Mouse (Mus musculus): Measurements from ENCODE around the gene Asb4. TPM values are rescaled to one million over a fixed set of nuclear protein-coding genes. Genes with fewer than 3 reads are reported as not detected.
A peak's percentile ranks its signal among the peaks of the same experiment; 100 is the strongest.
"Not testable (repeated sequence)": the region's sequence is repeated elsewhere in the genome, so short reads cannot be mapped to it uniquely, and the experiment has no call there.

Gene Asb4
- polyA plus RNA-seq (2016; fragmentation: Nextera tagmentation; extraction: Ambion mirVana) = 23.0 and 25.3 TPM in 2 replicates

- DNase-seq (ENCODE audit: extremely low spot score, low spot score) = peak; percentile 78
- Histone ChIP-seq H3K9me3 (no peaks in the 10 kb centered on the region), H3K27ac (peak within 1 kb of the TSS; percentile 93), H3K4me3 (peak within 1 kb of the TSS; percentile 44), H3K4me1 (peaks cover 74% of the 10 kb centered on the region), H3K27me3 (ENCODE audit: poor library complexity, severe bottlenecking) (peaks cover 3% of the 10 kb centered on the region; the same call in 1 of the 2 replicates), H3K36me3 (replicated peaks) (no peaks in the 10 kb centered on the region)
- 5% methylated on average over 19 of the region's 19 CpGs for WGBS
These were observed at the start of gene Asb4 for GRCm38 (mm10) chr6:5383336-5384177. Gene Asb4, plus strand, starts transcription at chr6:5383386.

GRCm38 (mm10) chr6:5334021-5334420, 49.2 kb upstream of the Asb4 start:
- H3K36me3 ChIP-seq (replicated peaks) = no peaks in the 10 kb centered on the region
- H3K27me3 ChIP-seq (ENCODE audit: poor library complexity, severe bottlenecking) = no peaks in the 10 kb centered on the region
- peaks cover 12% of the 10 kb centered on the region for H3K4me1 ChIP-seq
- 45% methylated on average over 5 of the region's 5 CpGs for WGBS
- no peak for DNase-seq (ENCODE audit: extremely low spot score, low spot score)
- peaks cover 20% of the 10 kb centered on the region for H3K9me3 ChIP-seq
- no peak overlapping the region for H3K4me3 ChIP-seq
- H3K27ac ChIP-seq = no peak overlapping the region

GRCm38 (mm10) chr6:5336016-5336415, 47.2 kb upstream of the Asb4 start:
- peaks cover 12% of the 10 kb centered on the region for H3K4me1 ChIP-seq
- H3K9me3 ChIP-seq = peaks cover 20% of the 10 kb centered on the region
- DNase-seq (ENCODE audit: extremely low spot score, low spot score); H3K36me3 ChIP-seq (replicated peaks); H3K4me3 ChIP-seq; H3K27ac ChIP-seq; H3K27me3 ChIP-seq (ENCODE audit: poor library complexity, severe bottlenecking): not testable (repeated sequence)

- H3K4me3 ChIP-seq; H3K27me3 ChIP-seq (ENCODE audit: poor library complexity, severe bottlenecking); H3K27ac ChIP-seq; H3K36me3 ChIP-seq (replicated peaks); DNase-seq (ENCODE audit: extremely low spot score, low spot score): not testable (repeated sequence)
- peaks cover 12% of the 10 kb centered on the region for H3K4me1 ChIP-seq
- H3K9me3 ChIP-seq = peaks cover 16% of the 10 kb centered on the region
- WGBS = 93% methylated on average over 4 of the region's 4 CpGs
These were observed 44.4 kb upstream of the Asb4 start for GRCm38 (mm10) chr6:5338781-5339180.

GRCm38 (mm10) chr6:5339283-5339682, 43.9 kb upstream of the Asb4 start:
- not testable (repeated sequence) for H3K27ac ChIP-seq; H3K27me3 ChIP-seq (ENCODE audit: poor library complexity, severe bottlenecking)
- 92% methylated on average over 1 of the region's 1 CpGs for WGBS

GRCm38 (mm10) chr6:5344255-5344654, 38.9 kb upstream of the Asb4 start:
- 88% methylated on average over 6 of the region's 6 CpGs for WGBS
- no peak for DNase-seq (ENCODE audit: extremely low spot score, low spot score)
- H3K27me3 ChIP-seq (ENCODE audit: poor library complexity, severe bottlenecking) = no peaks in the 10 kb centered on the region
- peaks cover 4% of the 10 kb centered on the region; the same call in 1 of the 2 replicates for H3K4me1 ChIP-seq
- no peaks in the 10 kb centered on the region for H3K36me3 ChIP-seq (replicated peaks)
- H3K27ac ChIP-seq = 0 out of 2 replicates have a peak overlapping the region, but pooled peaks have one; percentile 1
- no peak overlapping the region for H3K4me3 ChIP-seq
- no peaks in the 10 kb centered on the region for H3K9me3 ChIP-seq

More at GRCm38 (mm10) chr6:5339283-5339682, 43.9 kb upstream of the Asb4 start:
- not testable (repeated sequence) for H3K36me3 ChIP-seq (replicated peaks); H3K4me3 ChIP-seq; DNase-seq (ENCODE audit: extremely low spot score, low spot score)
- Histone ChIP-seq H3K9me3 (peaks cover 16% of the 10 kb centered on the region), H3K4me1 (peaks cover 12% of the 10 kb centered on the region)

- Histone ChIP-seq H3K4me1 (0 out of 2 replicates have a peak, but pooled peaks cover 4% of the 10 kb centered on the region), H3K27ac (no peak overlapping the region), H3K9me3 (no peaks in the 10 kb centered on the region), H3K36me3 (replicated peaks) (no peaks in the 10 kb centered on the region), H3K4me3 (no peak overlapping the region), H3K27me3 (ENCODE audit: poor library complexity, severe bottlenecking) (no peaks in the 10 kb centered on the region)
- DNase-seq (ENCODE audit: extremely low spot score, low spot score) = no peak
These were observed 25.3 kb upstream of the Asb4 start for GRCm38 (mm10) chr6:5357873-5358272.

GRCm38 (mm10) chr6:5360402-5360801, 22.8 kb upstream of the Asb4 start:
- H3K4me1 ChIP-seq = 0 out of 2 replicates have a peak, but pooled peaks cover 4% of the 10 kb centered on the region
- 91% methylated on average over 5 of the region's 5 CpGs for WGBS

GRCm38 (mm10) chr6:5361987-5362386, 21.2 kb upstream of the Asb4 start:
- H3K27me3 ChIP-seq (ENCODE audit: poor library complexity, severe bottlenecking) = no peaks in the 10 kb centered on the region
- 0 out of 2 replicates have a peak overlapping the region, but pooled peaks have one; percentile 25 for H3K27ac ChIP-seq
- WGBS = 76% methylated on average over 6 of the region's 6 CpGs
- no peak for DNase-seq (ENCODE audit: extremely low spot score, low spot score)
- H3K4me3 ChIP-seq = no peak overlapping the region
- H3K9me3 ChIP-seq = no peaks in the 10 kb centered on the region
- no peaks in the 10 kb centered on the region for H3K36me3 ChIP-seq (replicated peaks)
- 0 out of 2 replicates have a peak, but pooled peaks cover 4% of the 10 kb centered on the region for H3K4me1 ChIP-seq

More at GRCm38 (mm10) chr6:5360402-5360801, 22.8 kb upstream of the Asb4 start:
- no peaks in the 10 kb centered on the region for H3K9me3 ChIP-seq
- no peaks in the 10 kb centered on the region for H3K36me3 ChIP-seq (replicated peaks)
- H3K4me3 ChIP-seq = no peak overlapping the region
- DNase-seq (ENCODE audit: extremely low spot score, low spot score) = no peak
- H3K27ac ChIP-seq = no peak overlapping the region
- no peaks in the 10 kb centered on the region for H3K27me3 ChIP-seq (ENCODE audit: poor library complexity, severe bottlenecking)

GRCm38 (mm10) chr6:5365845-5366244, 17.3 kb upstream of the Asb4 start:
- 89% methylated on average over 5 of the region's 5 CpGs for WGBS
- no peaks in the 10 kb centered on the region for H3K27me3 ChIP-seq (ENCODE audit: poor library complexity, severe bottlenecking)
- no peak for DNase-seq (ENCODE audit: extremely low spot score, low spot score)

GRCm38 (mm10) chr6:5376884-5377283, 6.3 kb upstream of the Asb4 start:
- no peaks in the 10 kb centered on the region for H3K9me3 ChIP-seq
- DNase-seq (ENCODE audit: extremely low spot score, low spot score) = no peak
- no peaks in the 10 kb centered on the region for H3K27me3 ChIP-seq (ENCODE audit: poor library complexity, severe bottlenecking)

More at GRCm38 (mm10) chr6:5365845-5366244, 17.3 kb upstream of the Asb4 start:
- Histone ChIP-seq H3K36me3 (replicated peaks) (no peaks in the 10 kb centered on the region), H3K27ac (no peak overlapping the region), H3K4me3 (no peak overlapping the region), H3K9me3 (no peaks in the 10 kb centered on the region), H3K4me1 (0 out of 2 replicates have a peak, but pooled peaks cover 4% of the 10 kb centered on the region)

GRCm38 (mm10) chr6:5379048-5379447, 4.1 kb upstream of the Asb4 start:
- H3K4me1 ChIP-seq = peaks cover 74% of the 10 kb centered on the region

More at GRCm38 (mm10) chr6:5376884-5377283, 6.3 kb upstream of the Asb4 start:
- Histone ChIP-seq H3K36me3 (replicated peaks) (no peaks in the 10 kb centered on the region), H3K4me3 (no peak overlapping the region), H3K4me1 (peaks cover 57% of the 10 kb centered on the region), H3K27ac (no peak overlapping the region)
- WGBS = 84% methylated on average over 4 of the region's 4 CpGs

More at GRCm38 (mm10) chr6:5379048-5379447, 4.1 kb upstream of the Asb4 start:
- no peaks in the 10 kb centered on the region for H3K36me3 ChIP-seq (replicated peaks)
- no peaks in the 10 kb centered on the region for H3K27me3 ChIP-seq (ENCODE audit: poor library complexity, severe bottlenecking)
- H3K4me3 ChIP-seq = no peak overlapping the region
- WGBS = 86% methylated on average over 3 of the region's 3 CpGs
- no peak for DNase-seq (ENCODE audit: extremely low spot score, low spot score)
- peak overlapping the region; percentile 93 for H3K27ac ChIP-seq
- no peaks in the 10 kb centered on the region for H3K9me3 ChIP-seq

Measured in forebrain, embryonic 10.5 days (tissue).